16 mouse cellular contexts compared by ENCODE assay signal in genomic region chr13:38473497-38473896, GRCm38 (mm10).
"Had no signal": no experiment of that assay in that cellular context is flagged by ENCODE, and none has a peak within 500 bp of the region (broad histone marks: within the 10 kb centered on the region; RNA-seq: fewer than 3 reads in every experiment).

No protein-coding gene starts in this region.

- H3K27ac ChIP-seq: neural tube, embryonic 13.5 days; neural tube, embryonic 15.5 days; stomach, embryonic 15.5 days; stomach, postnatal 0 days had no signal

- H3K4me1 ChIP-seq: neural tube, embryonic 15.5 days had no signal

- H3K4me3 ChIP-seq: neural tube, embryonic 13.5 days; neural tube, embryonic 15.5 days; stomach, embryonic 15.5 days had no signal

- H3K27me3 ChIP-seq: neural tube, embryonic 13.5 days; neural tube, embryonic 15.5 days; stomach, embryonic 15.5 days had no signal

- DNase-seq: retina, postnatal 1 day; right cerebral cortex, adult 18-20 months; right cerebral cortex, postnatal 14 days; right cerebral cortex, postnatal 25 days; right cerebral cortex, postnatal 4 days; spleen, adult 18-20 months; thymus, adult 18-20 months; thymus, adult 2 months; thymus, postnatal 14 days; thymus, postnatal 25 days; thymus, postnatal 36 days; thymus, postnatal 4 days had no signal

- H3K9ac ChIP-seq: neural tube, embryonic 13.5 days; neural tube, embryonic 15.5 days; stomach, embryonic 15.5 days had no signal

- H3K9me3 ChIP-seq: neural tube, embryonic 13.5 days; neural tube, embryonic 15.5 days; stomach, embryonic 15.5 days had no signal

- H3K4me2 ChIP-seq: neural tube, embryonic 13.5 days; neural tube, embryonic 15.5 days; stomach, embryonic 15.5 days had no signal

- H3K36me3 ChIP-seq: neural tube, embryonic 13.5 days; neural tube, embryonic 15.5 days; stomach, embryonic 15.5 days had no signal
